Mouse (Mus musculus): Measurements from ENCODE around the gene Ccnf.

Ccnf gene

DNA sequence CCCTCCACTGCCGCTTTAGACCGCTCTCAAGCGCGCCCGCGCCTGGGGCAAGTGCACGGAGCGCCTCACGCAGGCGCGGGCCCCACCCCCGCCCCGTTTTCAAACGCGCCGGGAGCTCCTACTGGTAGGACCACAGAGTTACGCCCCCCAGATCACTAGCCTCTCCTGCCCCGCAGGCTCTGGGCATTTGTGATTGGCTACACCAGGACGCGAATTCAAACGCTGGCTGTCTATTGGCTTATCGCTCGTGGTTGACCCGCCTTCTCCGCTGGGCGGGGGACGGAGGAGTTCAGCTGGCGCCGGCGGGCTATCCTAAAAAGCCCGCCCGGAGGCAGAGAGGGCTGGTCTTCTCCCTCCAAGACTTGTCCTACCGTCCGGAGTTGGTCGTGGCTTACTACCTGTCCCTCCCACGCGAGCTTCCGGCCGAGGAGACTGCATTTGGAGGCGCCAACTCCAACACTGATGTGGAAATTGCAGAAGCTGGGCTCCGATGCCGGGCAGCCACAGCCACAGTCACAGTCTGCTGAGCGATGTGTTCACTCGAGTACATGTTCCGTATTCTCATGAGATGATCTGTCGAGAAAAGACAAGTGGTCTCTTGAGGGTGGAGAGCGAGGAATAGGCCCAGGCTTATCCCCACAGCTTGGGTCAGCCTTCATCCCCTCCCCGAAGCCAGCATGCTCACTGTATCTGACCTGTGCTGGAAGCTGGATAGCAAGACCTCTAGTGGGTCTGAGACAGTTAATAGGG lies at the start of gene Ccnf:
Gene Ccnf, minus strand, starts transcription at position 165 of the 750 bp plus-strand sequence.
- DNase-seq (ENCODE audit: low spot score), result peak; percentile 98

DNA sequence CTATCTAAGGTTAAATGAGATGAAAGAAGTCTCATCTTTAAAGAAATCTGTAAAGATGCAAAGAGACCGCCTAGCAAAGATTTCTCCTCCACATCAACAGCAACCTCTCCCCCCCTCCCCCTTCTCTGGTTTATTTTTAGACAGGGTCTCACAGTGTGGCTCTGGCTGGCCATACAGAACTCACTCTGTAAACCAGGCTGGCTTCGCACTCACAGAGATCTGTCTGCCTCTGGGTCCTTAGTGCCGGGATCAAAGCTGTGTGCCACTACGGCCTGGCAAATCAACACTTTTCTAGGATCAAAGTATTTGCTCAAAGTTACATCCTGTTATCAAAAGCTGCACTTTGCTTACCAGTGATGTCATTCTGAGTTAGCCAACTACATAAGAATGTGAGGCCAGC lies 49.4 kb upstream of the Ccnf start:
- no peak for DNase-seq (ENCODE audit: low spot score)

- no peak for DNase-seq (ENCODE audit: low spot score)
Measured at GRCm38 (mm10) chr17:24289338-24289737, 38.1 kb upstream of the Ccnf start.

GRCm38 (mm10) chr17:24288477-24288876 lies 37.2 kb upstream of the Ccnf start:
- no peak for DNase-seq (ENCODE audit: low spot score)

GRCm38 (mm10) chr17:24285680-24286079 lies 34.4 kb upstream of the Ccnf start:
- no peak for DNase-seq (ENCODE audit: low spot score)

- no peak for DNase-seq (ENCODE audit: low spot score)
Measured at GRCm38 (mm10) chr17:24283266-24283818, 32.1 kb upstream of the Ccnf start.

- DNase-seq (ENCODE audit: low spot score), result peak; percentile 19
Measured at GRCm38 (mm10) chr17:24282637-24283036, 31.4 kb upstream of the Ccnf start.

GRCm38 (mm10) chr17:24279907-24280306 lies 28.6 kb upstream of the Ccnf start:
- DNase-seq (ENCODE audit: low spot score), result no peak

DNA sequence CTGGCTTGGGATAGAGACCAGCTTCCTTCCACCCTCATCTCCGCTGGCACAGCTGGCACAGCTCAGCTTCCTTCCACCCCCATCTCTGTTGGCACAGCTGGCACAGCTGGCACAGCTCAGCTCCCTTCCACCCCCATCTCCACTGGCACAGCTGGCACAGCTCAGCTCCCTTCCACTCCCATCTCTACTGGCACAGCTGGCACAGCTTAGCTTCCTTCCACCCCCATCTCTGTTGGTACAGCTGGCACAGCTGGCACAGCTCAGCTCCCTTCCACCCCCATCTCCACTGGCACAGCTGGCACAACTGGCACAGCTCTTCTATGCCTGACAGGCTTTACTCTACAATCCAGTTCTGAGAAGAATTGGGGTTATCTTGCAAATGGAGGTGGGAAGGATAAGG lies 15.8 kb upstream of the Ccnf start:
- no peak for DNase-seq (ENCODE audit: low spot score)

DNA sequence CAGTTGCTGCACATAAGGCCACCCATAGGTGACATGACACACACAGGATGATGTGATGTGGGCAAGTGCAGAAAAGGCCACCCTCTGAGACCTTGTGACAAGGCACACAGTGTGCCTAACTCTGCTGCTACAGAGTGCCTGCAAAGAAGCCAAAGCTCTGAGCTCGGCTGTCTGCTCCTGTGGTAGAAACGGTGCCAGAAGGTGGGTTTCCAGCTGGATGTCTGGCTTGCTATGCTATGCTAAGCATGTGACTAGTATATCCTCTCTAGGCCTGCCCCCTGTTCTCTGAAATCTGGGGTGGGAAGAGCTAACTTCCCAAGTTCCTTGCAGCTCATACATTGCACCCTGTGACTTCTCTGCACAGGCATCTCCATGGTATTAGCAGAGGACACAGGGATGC lies 13.5 kb upstream of the Ccnf start:
- DNase-seq (ENCODE audit: low spot score), result no peak

GRCm38 (mm10) chr17:24260516-24260915 lies 9.2 kb upstream of the Ccnf start:
- no peak for DNase-seq (ENCODE audit: low spot score)

DNA sequence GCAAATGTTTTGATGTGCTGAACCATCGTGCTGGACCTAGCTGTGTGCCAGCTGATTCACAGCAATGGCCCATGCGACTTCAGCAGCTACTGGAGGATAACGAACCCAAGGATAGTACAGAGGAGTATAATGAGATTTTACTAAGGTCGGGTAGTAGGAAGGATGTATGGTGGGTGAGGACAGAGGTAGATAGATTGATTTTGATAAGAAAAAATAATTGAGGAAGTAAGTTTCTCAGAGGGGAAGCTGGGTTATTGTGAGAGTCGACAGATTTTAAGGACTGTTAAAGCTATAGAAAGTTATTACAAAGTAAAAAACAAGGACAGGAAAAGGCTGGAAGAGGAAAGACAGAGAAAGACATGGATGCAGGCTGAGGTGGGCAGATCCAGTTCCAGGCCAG lies 8.4 kb upstream of the Ccnf start:
- DNase-seq (ENCODE audit: low spot score), result no peak

- DNase-seq (ENCODE audit: low spot score), result no peak
Measured at GRCm38 (mm10) chr17:24258981-24259380, 7.7 kb upstream of the Ccnf start.

DNA sequence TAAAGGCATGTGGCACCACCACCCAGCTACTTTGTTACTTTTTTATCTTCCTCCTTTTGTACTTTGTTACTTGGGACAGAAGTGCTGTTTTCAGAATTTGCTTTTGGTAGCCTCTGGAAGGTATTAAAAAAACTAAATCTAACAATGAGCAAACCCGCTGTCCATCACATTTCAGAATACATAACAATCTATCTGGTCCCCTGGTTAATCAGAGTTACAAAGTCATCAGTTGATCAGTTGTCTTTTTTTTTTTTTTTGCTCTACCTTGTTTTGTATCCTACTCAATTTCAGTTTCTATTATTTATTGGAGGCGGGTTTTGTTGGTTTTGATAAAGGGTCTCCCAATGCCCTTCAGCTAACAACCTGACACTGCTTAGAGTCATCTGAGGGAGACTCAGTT lies 1.0 kb upstream of the Ccnf start:
- DNase-seq (ENCODE audit: low spot score), result no peak

GRCm38 (mm10) chr17:24250988-24251319 lies 330 bp downstream of the Ccnf start:
- no peak for DNase-seq (ENCODE audit: low spot score)

DNA sequence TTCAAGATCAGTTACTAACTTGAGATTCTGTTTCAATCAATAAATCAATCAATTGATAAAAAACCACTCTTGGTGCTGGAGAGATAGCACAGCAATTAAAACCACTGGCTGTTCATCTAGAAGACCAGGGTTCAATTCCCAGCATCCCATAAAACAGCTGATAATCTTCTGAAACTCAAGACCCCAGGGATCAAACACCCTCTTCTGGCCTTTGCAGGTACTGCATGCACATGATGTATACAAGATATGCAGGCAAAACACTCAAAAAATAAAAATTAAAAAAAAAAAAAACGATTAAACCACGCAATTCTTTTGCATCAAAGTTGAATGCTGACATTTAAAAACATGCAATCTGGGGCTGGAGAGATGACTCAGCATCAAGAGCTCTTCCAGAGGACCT lies 2.6 kb downstream of the Ccnf start:
- DNase-seq (ENCODE audit: low spot score), result no peak

DNA sequence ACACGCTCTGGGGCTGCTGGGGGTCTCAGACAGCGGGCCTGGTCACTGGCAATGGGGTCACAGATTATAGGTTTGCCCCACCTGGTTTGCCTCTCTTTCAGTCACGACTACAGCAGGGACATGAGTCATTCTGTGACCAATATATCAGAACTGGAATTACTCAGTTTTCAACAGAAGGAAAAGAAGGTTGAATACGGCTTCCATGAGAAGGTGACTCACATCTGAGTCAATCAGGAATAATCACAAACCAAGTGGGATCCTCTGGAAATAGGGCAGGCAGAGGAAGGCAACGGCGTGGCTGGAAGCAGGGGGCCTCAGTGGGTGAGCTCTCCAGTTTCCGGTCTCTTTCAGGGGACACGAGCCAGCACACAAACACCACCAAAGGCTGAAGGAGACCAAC lies 7.2 kb downstream of the Ccnf start:
- no peak for DNase-seq (ENCODE audit: low spot score)

DNA sequence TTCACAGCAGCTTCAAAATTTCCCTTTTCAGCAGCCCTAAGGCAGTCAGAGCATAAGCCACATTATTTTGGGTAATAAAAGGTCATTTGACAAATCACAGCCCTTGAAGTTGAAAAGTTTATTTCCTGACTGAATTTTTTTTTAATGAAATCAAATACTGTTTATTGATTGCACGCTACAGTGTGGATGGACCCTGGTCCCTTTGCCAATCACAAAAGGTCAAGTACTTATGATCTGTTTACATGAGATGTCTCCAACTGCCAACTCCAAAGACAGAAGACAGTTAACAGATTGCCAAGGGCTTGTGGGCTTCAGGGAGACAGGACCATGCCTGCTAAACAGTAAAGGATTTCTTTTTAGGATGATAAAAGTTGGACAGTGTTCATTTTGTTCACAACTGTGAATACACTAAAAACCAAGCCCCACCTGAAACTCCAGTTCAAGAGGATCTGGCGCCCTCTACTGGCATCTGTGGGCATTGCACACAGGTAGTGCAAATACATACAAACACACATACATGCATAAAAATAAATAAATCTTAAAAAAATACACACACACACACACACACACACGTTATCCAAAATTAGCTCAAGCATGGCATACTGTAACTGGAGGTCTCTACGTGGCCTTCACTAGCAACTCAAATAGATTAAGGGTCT lies 7.8 kb downstream of the Ccnf start:
- DNase-seq (ENCODE audit: low spot score), result peak; percentile 65

DNA sequence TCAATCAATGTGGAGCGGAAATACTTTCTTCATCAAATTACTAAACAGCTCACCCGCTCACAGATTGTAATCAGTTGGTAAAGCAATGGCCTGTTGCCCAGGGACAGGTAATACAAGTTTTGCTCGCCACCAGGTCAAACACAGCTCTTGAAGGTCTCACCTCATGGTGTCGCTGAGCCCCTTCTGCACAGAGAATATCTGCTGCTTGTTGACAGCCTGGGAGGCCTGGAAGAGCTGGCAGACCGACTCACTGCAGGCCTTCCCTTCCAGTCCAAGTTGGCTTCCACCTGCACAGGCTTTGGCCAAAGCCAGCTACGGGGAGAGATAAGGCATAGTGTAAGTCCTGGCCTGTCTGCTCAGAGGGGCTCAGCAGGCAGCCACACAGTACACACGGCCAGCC lies 14.4 kb downstream of the Ccnf start:
- DNase-seq (ENCODE audit: low spot score), result no peak

DNA sequence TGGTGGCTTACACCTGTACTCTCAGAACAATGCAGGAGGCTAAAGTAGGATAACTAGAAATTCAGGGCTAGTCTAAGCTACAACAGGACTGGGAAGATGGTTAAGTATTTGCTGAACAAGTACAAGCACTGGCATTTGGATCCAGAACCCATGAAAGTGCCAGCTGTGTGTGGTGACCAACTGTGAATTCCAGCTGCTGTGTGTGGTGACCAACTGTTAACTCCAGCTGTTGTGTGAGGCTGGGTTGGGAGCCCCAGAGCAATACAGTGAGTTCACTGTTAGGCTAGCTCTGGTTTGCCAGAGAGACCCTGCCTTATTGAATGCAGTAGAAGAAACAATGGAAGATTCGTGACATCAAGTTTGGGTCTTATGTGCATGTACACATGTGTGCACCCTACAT lies 14.8 kb downstream of the Ccnf start:
- no peak for DNase-seq (ENCODE audit: low spot score)

DNA sequence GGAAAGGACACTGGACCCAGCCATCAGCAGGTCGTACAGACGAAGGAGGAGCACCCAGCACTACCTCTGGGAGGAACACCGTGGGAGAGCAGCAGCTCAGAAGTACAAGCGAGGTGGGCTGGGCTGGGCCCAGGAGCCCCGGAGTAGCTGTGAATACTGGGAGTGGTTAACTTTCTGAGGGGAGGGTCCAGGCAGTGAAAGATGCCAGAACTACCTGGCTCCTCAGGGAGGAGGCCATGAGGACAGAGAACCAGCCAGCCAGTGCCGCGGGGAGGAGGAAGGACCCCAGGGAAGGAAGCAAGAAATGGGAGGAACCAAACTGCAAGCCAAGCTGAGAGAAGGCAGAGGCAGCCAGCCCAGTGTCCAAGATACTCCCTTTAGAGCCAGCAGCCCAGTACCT lies 23.3 kb downstream of the Ccnf start:
- no peak for DNase-seq (ENCODE audit: low spot score)

- no peak for DNase-seq (ENCODE audit: low spot score)
Measured at GRCm38 (mm10) chr17:24226721-24227120, 24.6 kb downstream of the Ccnf start.

- DNase-seq (ENCODE audit: low spot score), result peak; percentile 86
Measured at GRCm38 (mm10) chr17:24225851-24226250, 25.4 kb downstream of the Ccnf start.

DNA sequence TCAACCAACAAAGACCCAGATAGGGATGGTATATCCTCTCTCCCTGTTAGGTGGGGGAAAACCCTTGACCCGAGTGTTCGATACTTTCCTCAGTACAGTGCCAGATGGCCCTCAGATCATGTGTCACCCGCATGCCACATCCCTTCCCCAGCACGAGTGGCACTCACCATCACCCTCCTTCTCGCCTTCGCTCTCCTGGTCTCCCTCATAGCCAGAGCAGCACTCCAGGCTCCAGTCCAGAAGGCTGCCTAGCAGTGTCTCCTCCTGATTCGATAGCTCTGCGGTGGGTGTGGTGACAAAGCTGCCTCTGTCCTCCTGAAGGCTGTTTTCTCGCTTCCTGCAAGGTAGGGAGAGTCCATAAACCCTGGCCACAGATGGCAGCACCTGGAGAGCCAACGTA lies 26.5 kb downstream of the Ccnf start:
- DNase-seq (ENCODE audit: low spot score), result no peak
